Mouse (Mus musculus): ENCODE measurements around the gene Ranbp3l. TPM values are rescaled to one million over a fixed set of nuclear protein-coding genes. Genes with fewer than 3 reads are reported as not detected.

The Ranbp3l gene
- polyA plus RNA-seq, 1 experiment: not detected

DNA sequence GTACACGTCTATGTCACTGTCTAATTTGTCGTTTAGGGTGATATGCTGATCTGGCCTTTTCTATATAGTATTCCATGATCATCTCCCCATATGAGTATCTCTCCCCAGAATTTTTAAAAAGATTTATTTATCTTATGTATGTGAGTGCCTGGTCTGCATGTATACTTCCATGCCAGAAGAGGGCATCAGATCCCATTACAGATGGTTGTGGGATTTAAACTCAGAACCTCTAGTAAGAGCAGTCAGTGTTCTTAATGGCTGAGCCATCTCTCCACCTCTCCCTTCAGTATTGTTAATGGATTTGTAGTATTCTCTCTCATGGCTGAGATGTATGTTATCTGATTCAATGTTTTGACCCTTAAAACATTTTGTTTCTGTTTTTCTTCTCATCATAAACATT, 92.1 kb downstream of the Ranbp3l start:
- Histone ChIP-seq H3K9ac (ENCODE audit: low read depth, poor library complexity, severe bottlenecking) (no peak overlapping the region), H3K9me3 (replicated peaks; ENCODE audit: control insufficient read depth, insufficient read depth, low read length, poor library complexity, severe bottlenecking) (0 out of 2 replicates have a peak, but pooled peaks cover under 1% of the 10 kb centered on the region), H3K27ac (ENCODE audit: insufficient read depth, low read length) (no peak overlapping the region), H3K4me1 (ENCODE audit: control insufficient read depth, insufficient read depth, low read length) (peaks cover 2% of the 10 kb centered on the region), H3K4me3 (ENCODE audit: low read depth, low read length) (no peak overlapping the region), H3K36me3 (ENCODE audit: control insufficient read depth, insufficient read depth, low read length, poor library complexity, severe bottlenecking) (no peaks in the 10 kb centered on the region), H3K27me3 (ENCODE audit: control insufficient read depth, insufficient read depth, low read length, poor library complexity, severe bottlenecking) (no peaks in the 10 kb centered on the region)
- TF ChIP-seq EP300 (IDR thresholded peaks at IDR 0.05; ENCODE audit: insufficient read depth, low read depth, low read length) (no peak), CTCF (IDR thresholded peaks at IDR 0.05; ENCODE audit: low read depth, low read length) (no peak), POLR2A (IDR thresholded peaks at IDR 0.05; ENCODE audit: insufficient read depth, low read length) (no peak)

DNA sequence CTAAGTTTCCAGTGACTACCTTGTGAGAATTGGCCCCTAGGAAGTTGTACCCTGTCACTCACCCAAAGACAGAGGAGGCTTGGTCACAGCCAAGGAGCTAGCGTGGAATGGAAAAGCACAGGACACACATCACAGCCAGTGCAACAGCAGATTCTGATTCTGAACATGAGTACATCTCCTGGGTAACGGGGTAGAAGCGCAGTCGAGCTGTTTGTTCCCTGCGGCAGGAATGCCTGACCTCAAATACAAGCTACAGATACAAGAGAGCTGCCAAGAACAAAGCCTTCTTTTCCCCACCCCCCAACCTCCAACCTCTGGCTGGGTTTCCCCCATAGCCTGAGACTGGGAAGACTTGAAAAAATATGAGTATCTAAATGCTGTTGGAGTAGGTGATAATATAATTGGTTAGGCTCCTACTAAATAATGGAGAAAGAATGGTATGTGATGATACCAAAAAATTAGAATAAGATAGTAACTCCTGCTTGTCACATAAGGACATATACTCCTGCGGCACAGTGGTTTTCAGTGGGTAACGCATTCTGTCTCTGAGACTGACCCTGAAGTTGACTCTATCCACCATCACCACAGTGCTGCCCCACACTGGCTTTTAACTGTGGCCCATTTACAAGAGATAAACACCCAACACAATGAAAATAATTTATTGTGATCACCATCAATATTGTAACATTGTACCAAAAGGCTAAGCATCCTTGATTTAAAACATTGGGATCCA, 93.6 kb downstream of the Ranbp3l start:
- no peaks in the 10 kb centered on the region for H3K9me3 ChIP-seq (replicated peaks; ENCODE audit: control insufficient read depth, insufficient read depth, low read length, poor library complexity, severe bottlenecking)
- H3K4me1 ChIP-seq (ENCODE audit: control insufficient read depth, insufficient read depth, low read length): peaks cover 2% of the 10 kb centered on the region
- no peaks in the 10 kb centered on the region for H3K36me3 ChIP-seq (ENCODE audit: control insufficient read depth, insufficient read depth, low read length, poor library complexity, severe bottlenecking)
- H3K9ac ChIP-seq (ENCODE audit: low read depth, poor library complexity, severe bottlenecking): no peak overlapping the region
- no peak for TF ChIP-seq EP300 (IDR thresholded peaks at IDR 0.05; ENCODE audit: insufficient read depth, low read depth, low read length)
- TF ChIP-seq POLR2A (IDR thresholded peaks at IDR 0.05; ENCODE audit: insufficient read depth, low read length): no peak
- no peak for TF ChIP-seq CTCF (IDR thresholded peaks at IDR 0.05; ENCODE audit: low read depth, low read length)
- no peak overlapping the region for H3K4me3 ChIP-seq (ENCODE audit: low read depth, low read length)
- H3K27me3 ChIP-seq (ENCODE audit: control insufficient read depth, insufficient read depth, low read length, poor library complexity, severe bottlenecking): no peaks in the 10 kb centered on the region
- no peak overlapping the region for H3K27ac ChIP-seq (ENCODE audit: insufficient read depth, low read length)

DNA sequence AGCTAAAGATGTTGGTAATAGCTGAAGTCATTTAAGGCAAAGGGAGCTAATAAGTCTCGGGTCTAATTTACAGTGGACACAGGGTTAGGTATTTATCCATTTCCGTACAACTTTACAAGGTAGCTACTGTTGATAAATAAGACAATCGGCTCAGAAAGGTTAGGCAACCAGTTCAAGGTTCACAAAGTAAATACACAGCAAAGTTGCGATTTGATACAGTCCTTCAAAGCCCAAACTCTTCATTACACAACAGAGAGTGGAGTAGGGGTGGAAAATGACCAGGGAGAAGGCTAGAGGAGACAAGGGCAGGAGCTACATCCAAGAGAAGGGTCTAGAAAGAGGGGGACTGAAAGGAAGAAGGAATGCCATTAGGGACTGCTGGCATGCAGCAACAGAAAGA, 101.1 kb downstream of the Ranbp3l start:
- no peak overlapping the region for H3K27ac ChIP-seq (ENCODE audit: insufficient read depth, low read length)
- H3K4me3 ChIP-seq (ENCODE audit: low read depth, low read length): no peak overlapping the region
- no peaks in the 10 kb centered on the region for H3K27me3 ChIP-seq (ENCODE audit: control insufficient read depth, insufficient read depth, low read length, poor library complexity, severe bottlenecking)
- H3K36me3 ChIP-seq (ENCODE audit: control insufficient read depth, insufficient read depth, low read length, poor library complexity, severe bottlenecking): no peaks in the 10 kb centered on the region
- no peaks in the 10 kb centered on the region for H3K9me3 ChIP-seq (replicated peaks; ENCODE audit: control insufficient read depth, insufficient read depth, low read length, poor library complexity, severe bottlenecking)
- H3K4me1 ChIP-seq (ENCODE audit: control insufficient read depth, insufficient read depth, low read length): no peaks in the 10 kb centered on the region
- no peak for TF ChIP-seq POLR2A (IDR thresholded peaks at IDR 0.05; ENCODE audit: insufficient read depth, low read length)
- no peak for TF ChIP-seq EP300 (IDR thresholded peaks at IDR 0.05; ENCODE audit: insufficient read depth, low read depth, low read length)
- no peak for TF ChIP-seq CTCF (IDR thresholded peaks at IDR 0.05; ENCODE audit: low read depth, low read length)
- no peak overlapping the region for H3K9ac ChIP-seq (ENCODE audit: low read depth, poor library complexity, severe bottlenecking)

DNA sequence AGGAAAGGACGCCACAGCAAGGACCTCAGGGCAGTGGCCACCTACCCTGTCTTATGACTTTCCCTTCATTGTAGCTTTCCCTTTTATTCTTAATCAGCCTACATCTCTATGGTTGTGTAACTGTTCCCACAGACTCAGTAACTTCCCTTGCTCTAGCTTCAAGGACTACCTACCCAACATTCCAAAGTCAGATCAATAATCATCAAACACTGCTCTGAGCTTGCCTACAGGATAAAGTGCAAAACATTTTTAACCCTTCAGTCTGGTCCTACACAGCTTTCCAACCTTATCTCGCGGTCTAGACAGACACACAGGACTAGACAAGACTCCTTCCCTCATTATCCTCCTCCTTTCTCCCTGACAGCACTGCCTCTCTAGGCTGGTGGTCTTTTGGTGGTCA, 102.6 kb downstream of the Ranbp3l start:
- peaks cover 4% of the 10 kb centered on the region for H3K4me1 ChIP-seq (ENCODE audit: control insufficient read depth, insufficient read depth, low read length)
- peak overlapping the region; percentile 92 for H3K9ac ChIP-seq (ENCODE audit: low read depth, poor library complexity, severe bottlenecking)
- H3K36me3 ChIP-seq (ENCODE audit: control insufficient read depth, insufficient read depth, low read length, poor library complexity, severe bottlenecking): no peaks in the 10 kb centered on the region
- peak overlapping the region; percentile 67 for H3K4me3 ChIP-seq (ENCODE audit: low read depth, low read length)
- H3K27me3 ChIP-seq (ENCODE audit: control insufficient read depth, insufficient read depth, low read length, poor library complexity, severe bottlenecking): no peaks in the 10 kb centered on the region
- no peaks in the 10 kb centered on the region for H3K9me3 ChIP-seq (replicated peaks; ENCODE audit: control insufficient read depth, insufficient read depth, low read length, poor library complexity, severe bottlenecking)
- peak overlapping the region; percentile 54 for H3K27ac ChIP-seq (ENCODE audit: insufficient read depth, low read length)
- no peak for TF ChIP-seq CTCF (IDR thresholded peaks at IDR 0.05; ENCODE audit: low read depth, low read length)
- no peak for TF ChIP-seq EP300 (IDR thresholded peaks at IDR 0.05; ENCODE audit: insufficient read depth, low read depth, low read length)
- no peak for TF ChIP-seq POLR2A (IDR thresholded peaks at IDR 0.05; ENCODE audit: insufficient read depth, low read length)

DNA sequence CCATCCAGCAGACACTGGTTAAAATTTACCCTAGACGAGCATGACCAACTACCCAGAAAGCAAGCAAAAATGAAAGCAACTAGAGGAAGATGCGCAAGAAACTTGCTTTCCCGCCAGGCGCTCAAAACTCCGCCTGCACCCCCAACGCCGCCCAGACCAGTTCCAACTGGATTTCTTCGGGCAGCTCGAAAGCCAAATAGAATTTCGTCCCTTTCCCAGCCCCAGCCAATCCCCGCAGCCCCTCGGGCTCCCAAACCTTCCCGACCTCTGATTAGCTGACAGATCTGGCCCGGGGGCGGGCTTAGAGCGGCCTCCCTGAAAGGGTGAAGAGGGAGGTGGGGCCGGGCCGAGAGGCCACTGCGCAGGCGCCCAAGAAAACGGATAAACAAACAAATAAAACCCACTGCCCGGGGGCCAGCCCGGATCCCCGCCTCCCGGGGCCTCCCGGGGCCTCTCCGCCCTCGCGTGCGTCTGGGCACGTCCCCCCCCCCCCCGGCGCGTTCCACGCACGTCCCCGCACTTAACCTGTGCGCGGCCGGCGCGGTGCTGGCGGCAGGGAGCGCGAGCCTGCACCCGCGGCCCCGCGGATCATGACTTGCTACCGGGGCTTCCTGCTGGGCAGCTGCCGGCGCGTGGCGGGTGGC, 103.3 kb downstream of the Ranbp3l start, which contains the start of gene Nadk2:
Gene Nadk2, plus strand, starts transcription at position 349 of the 644 bp plus-strand sequence.
- Histone ChIP-seq H3K4me1 (ENCODE audit: control insufficient read depth, insufficient read depth, low read length) (peaks cover 4% of the 10 kb centered on the region), H3K36me3 (ENCODE audit: control insufficient read depth, insufficient read depth, low read length, poor library complexity, severe bottlenecking) (no peaks in the 10 kb centered on the region), H3K9ac (ENCODE audit: low read depth, poor library complexity, severe bottlenecking) (peak within 1 kb of the TSS; percentile 97), H3K4me3 (ENCODE audit: low read depth, low read length) (peak within 1 kb of the TSS; percentile 90), H3K27ac (ENCODE audit: insufficient read depth, low read length) (peak within 1 kb of the TSS; percentile 54), H3K27me3 (ENCODE audit: control insufficient read depth, insufficient read depth, low read length, poor library complexity, severe bottlenecking) (no peaks in the 10 kb centered on the region), H3K9me3 (replicated peaks; ENCODE audit: control insufficient read depth, insufficient read depth, low read length, poor library complexity, severe bottlenecking) (no peaks in the 10 kb centered on the region)
- TF ChIP-seq EP300 (IDR thresholded peaks at IDR 0.05; ENCODE audit: insufficient read depth, low read depth, low read length) (0 out of 2 replicates have a peak, but pooled peaks have one; percentile 17), CTCF (IDR thresholded peaks at IDR 0.05; ENCODE audit: low read depth, low read length) (no peak), POLR2A (IDR thresholded peaks at IDR 0.05; ENCODE audit: insufficient read depth, low read length) (peak; percentile 59)

Data from ES-Bruce4 (cell line).